Mouse (Mus musculus) liver, postnatal 0 days (tissue): ENCODE results near the gene Tshz2.

Experiments
- CTCF ChIP-seq: sonication (generic); IDR thresholded peaks from 2 replicates; pipeline ENCODE4 v1.5.1; 2016; ENCODE audit warnings: antibody characterized with exemption, low read depth
- EP300 ChIP-seq: IDR thresholded peaks from 2 replicates; pipeline ENCODE4 v1.6.1; 2016; ENCODE audit warnings: antibody characterized with exemption, low read depth, mild to moderate bottlenecking

- TF ChIP-seq EP300 (no peak), CTCF (no peak)
Observed at GRCm38 (mm10) chr2:169775078-169775477, 142.3 kb downstream of the Tshz2 start.
